Mouse (Mus musculus): Measurements from ENCODE around the gene Lysmd4. TPM values are rescaled to one million over a fixed set of nuclear protein-coding genes. Genes with fewer than 3 reads are reported as not detected.

Gene Lysmd4
- polyA plus RNA-seq, 1 experiment from 2014 or later, result 12.5 TPM

- no peaks in the 10 kb centered on the region for H3K27me3 ChIP-seq (replicated peaks)
- no peak for ATAC-seq
- H3K4me3 ChIP-seq (replicated peaks), result no peak overlapping the region
- no peaks in the 10 kb centered on the region for H3K4me1 ChIP-seq (replicated peaks)
- no peak overlapping the region for H3K9ac ChIP-seq
- 90% methylated on average over 1 of the region's 1 CpGs for WGBS
- no peak overlapping the region for H3K4me2 ChIP-seq (replicated peaks)
- no peaks in the 10 kb centered on the region for H3K9me3 ChIP-seq
- no peaks in the 10 kb centered on the region for H3K36me3 ChIP-seq
- H3K27ac ChIP-seq, result no peak overlapping the region
Observed at GRCm38 (mm10) chr7:67213589-67213988, 8.8 kb upstream of the Lysmd4 start.

DNA sequence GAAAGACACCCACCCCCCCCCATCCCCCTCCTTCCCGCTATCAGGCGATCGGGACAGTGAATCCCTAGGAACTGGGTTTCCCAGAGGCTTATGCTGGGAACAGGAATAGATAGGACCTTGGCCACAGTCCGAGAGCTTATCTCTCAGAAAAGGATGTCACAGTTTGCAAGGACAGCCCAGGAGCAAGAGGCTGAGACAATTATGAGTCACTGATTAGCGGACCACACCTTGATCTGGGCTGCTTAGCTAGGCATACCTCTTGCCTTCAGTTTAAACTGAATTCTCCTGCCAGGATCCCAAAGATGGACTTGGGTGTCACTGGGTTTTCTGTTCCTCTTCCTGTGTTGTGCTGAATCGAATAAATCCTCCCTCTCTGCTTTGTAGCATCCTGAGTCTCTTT is 6.0 kb upstream of the Lysmd4 start:
- Histone ChIP-seq H3K4me3 (replicated peaks) (no peak overlapping the region), H3K9ac (no peak overlapping the region), H3K27ac (no peak overlapping the region), H3K9me3 (no peaks in the 10 kb centered on the region), H3K36me3 (no peaks in the 10 kb centered on the region), H3K27me3 (replicated peaks) (no peaks in the 10 kb centered on the region), H3K4me1 (replicated peaks) (no peaks in the 10 kb centered on the region), H3K4me2 (replicated peaks) (no peak overlapping the region)
- peak; percentile 56 for ATAC-seq
- WGBS, result 80% methylated on average over 6 of the region's 6 CpGs

DNA sequence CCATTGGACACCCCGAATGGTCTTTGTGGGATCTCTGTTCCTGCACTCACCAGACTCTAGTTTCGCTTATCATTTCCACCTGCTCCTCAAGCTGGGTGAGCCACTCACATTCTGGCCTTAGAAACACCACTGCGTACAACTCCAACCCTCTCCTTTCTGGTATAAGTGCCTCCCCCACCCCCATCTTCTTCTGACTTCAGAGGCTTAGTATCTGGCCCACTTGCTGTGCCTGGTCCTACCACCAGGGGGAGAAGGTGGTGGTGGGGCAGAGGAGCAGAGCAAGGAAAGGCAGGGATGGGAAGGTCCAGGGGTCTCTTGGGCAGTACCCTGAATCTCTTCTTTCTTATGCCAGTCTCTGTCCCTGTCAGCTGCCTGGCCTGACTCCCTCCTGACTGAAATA is 5.3 kb upstream of the Lysmd4 start:
- Histone ChIP-seq H3K27me3 (replicated peaks) (no peaks in the 10 kb centered on the region), H3K27ac (no peak overlapping the region), H3K9me3 (no peaks in the 10 kb centered on the region), H3K4me1 (replicated peaks) (0 out of 2 replicates have a peak, but pooled peaks cover 3% of the 10 kb centered on the region), H3K4me2 (replicated peaks) (no peak overlapping the region), H3K36me3 (no peaks in the 10 kb centered on the region), H3K9ac (no peak overlapping the region), H3K4me3 (replicated peaks) (no peak overlapping the region)
- WGBS, result 81% methylated on average over 3 of the region's 3 CpGs
- ATAC-seq, result no peak; the same call in 1 of the 2 replicates

- Histone ChIP-seq H3K36me3 (0 out of 2 replicates have a peak, but pooled peaks cover 5% of the 10 kb centered on the region), H3K27me3 (replicated peaks) (no peaks in the 10 kb centered on the region), H3K4me2 (replicated peaks) (no peak overlapping the region), H3K4me3 (replicated peaks) (no peak overlapping the region), H3K9ac (no peak overlapping the region), H3K9me3 (no peaks in the 10 kb centered on the region), H3K4me1 (replicated peaks) (peaks cover 11% of the 10 kb centered on the region), H3K27ac (no peak overlapping the region)
- WGBS, result 94% methylated on average over 15 of the region's 15 CpGs
- no peak for ATAC-seq
Observed at GRCm38 (mm10) chr7:67225943-67226625, 3.7 kb downstream of the Lysmd4 start.

- Histone ChIP-seq H3K27ac (no peak overlapping the region), H3K9me3 (no peaks in the 10 kb centered on the region), H3K36me3 (0 out of 2 replicates have a peak, but pooled peaks cover 5% of the 10 kb centered on the region), H3K27me3 (replicated peaks) (no peaks in the 10 kb centered on the region), H3K9ac (no peak overlapping the region), H3K4me1 (replicated peaks) (peaks cover 8% of the 10 kb centered on the region), H3K4me3 (replicated peaks) (no peak overlapping the region), H3K4me2 (replicated peaks) (no peak overlapping the region)
- 79% methylated on average over 1 of the region's 1 CpGs for WGBS
- ATAC-seq, result no peak
Observed at GRCm38 (mm10) chr7:67227538-67227937, 5.2 kb downstream of the Lysmd4 start.

- no peak for ATAC-seq
Observed at GRCm38 (mm10) chr7:67228390-67228789, 6.0 kb downstream of the Lysmd4 start.

DNA sequence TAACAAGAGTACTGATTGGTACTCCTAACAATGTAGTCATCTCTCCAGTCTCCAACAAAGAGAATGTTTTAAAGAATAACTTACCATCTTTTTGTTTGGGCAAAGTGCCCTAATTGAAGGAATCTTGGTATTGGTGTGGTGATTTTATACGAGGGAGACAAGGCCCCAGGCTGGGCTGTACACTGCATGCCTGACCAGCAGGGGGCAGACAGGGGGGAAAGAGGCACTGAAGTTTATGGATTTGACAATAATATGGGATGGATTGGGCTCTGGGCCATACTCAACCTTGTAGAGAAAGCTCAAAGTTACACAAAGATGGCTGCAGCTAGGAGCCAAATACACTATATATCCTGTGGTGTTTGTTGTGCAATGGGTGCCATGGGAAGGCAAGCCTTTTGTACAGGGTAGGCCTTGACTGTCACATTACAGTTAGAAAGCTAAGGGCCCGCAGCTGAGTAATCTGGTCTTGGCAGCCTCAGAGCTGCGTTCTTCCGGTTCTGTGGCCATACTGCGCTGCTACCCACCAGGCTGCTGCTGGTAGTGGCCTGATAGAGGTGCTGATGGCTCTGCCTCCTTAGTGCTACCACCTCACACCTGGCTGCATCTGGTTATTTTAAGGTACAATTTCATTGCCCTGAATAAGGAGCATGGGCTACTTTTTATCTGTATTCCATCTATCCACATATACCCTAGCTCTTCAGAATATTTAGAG is 6.7 kb downstream of the Lysmd4 start:
- ATAC-seq, result peak; percentile 63
- H3K4me2 ChIP-seq (replicated peaks), result no peak overlapping the region
- H3K9ac ChIP-seq, result no peak overlapping the region
- H3K27me3 ChIP-seq (replicated peaks), result no peaks in the 10 kb centered on the region
- no peak overlapping the region for H3K27ac ChIP-seq
- no peaks in the 10 kb centered on the region for H3K9me3 ChIP-seq
- 81% methylated on average over 5 of the region's 5 CpGs for WGBS
- H3K36me3 ChIP-seq, result 0 out of 2 replicates have a peak, but pooled peaks cover 5% of the 10 kb centered on the region
- no peaks in the 10 kb centered on the region for H3K4me1 ChIP-seq (replicated peaks)
- H3K4me3 ChIP-seq (replicated peaks), result no peak overlapping the region

More at GRCm38 (mm10) chr7:67228390-67228789, 6.0 kb downstream of the Lysmd4 start:
- no peak overlapping the region for H3K4me3 ChIP-seq (replicated peaks)
- no peak overlapping the region for H3K27ac ChIP-seq
- H3K9ac ChIP-seq, result no peak overlapping the region
- 80% methylated on average over 3 of the region's 3 CpGs for WGBS
- H3K4me2 ChIP-seq (replicated peaks), result no peak overlapping the region
- 0 out of 2 replicates have a peak, but pooled peaks cover 5% of the 10 kb centered on the region for H3K36me3 ChIP-seq
- H3K4me1 ChIP-seq (replicated peaks), result peaks cover 5% of the 10 kb centered on the region
- no peaks in the 10 kb centered on the region for H3K27me3 ChIP-seq (replicated peaks)
- H3K9me3 ChIP-seq, result no peaks in the 10 kb centered on the region

DNA sequence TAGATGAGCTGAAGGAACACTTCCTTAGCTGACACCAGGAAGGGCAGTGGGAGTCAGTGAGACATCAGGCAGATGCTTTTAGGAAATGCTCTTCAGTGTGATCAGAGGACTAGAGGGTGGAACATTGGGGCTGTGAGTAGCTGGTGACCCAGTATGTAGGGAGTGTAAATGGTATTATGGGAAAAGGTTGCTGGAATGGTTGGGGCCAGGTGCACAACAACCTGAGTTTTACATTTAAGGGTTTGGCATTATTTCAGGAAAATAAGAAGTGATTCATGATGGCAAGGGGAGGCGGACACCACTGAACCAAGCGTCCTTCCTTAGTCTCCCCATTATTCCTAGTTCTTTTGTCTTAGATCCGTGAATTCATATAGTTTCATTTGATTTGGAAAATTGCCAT is 7.4 kb downstream of the Lysmd4 start:
- 80% methylated on average over 3 of the region's 3 CpGs for WGBS
- Histone ChIP-seq H3K36me3 (0 out of 2 replicates have a peak, but pooled peaks cover 5% of the 10 kb centered on the region), H3K9me3 (no peaks in the 10 kb centered on the region), H3K4me1 (replicated peaks) (no peaks in the 10 kb centered on the region), H3K27me3 (replicated peaks) (no peaks in the 10 kb centered on the region), H3K27ac (no peak overlapping the region), H3K4me3 (replicated peaks) (no peak overlapping the region), H3K4me2 (replicated peaks) (no peak overlapping the region), H3K9ac (no peak overlapping the region)
- no peak for ATAC-seq

DNA sequence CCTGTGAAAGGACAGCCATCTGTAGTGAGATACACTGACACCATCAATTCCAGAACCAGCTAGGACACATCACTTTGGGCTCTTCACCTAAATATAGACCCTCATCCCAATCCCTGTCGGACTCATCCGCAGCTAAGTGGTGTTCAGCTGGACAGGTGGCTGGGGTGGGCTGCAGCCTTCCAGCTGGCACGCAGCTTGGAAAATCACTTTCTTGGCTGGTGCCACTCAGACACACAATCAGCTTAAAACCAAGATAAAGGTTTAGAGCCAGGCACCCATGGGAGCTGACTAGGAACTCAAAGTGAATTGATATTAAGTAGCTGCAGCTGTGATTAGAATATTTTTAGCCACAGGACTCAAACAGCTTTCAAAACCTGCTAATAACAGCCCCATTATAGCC is 7.9 kb downstream of the Lysmd4 start:
- Histone ChIP-seq H3K27ac (no peak overlapping the region), H3K4me2 (replicated peaks) (no peak overlapping the region), H3K4me3 (replicated peaks) (no peak overlapping the region), H3K27me3 (replicated peaks) (no peaks in the 10 kb centered on the region), H3K4me1 (replicated peaks) (no peaks in the 10 kb centered on the region), H3K36me3 (0 out of 2 replicates have a peak, but pooled peaks cover 5% of the 10 kb centered on the region), H3K9me3 (no peaks in the 10 kb centered on the region), H3K9ac (no peak overlapping the region)
- no peak for ATAC-seq
- 84% methylated on average over 3 of the region's 3 CpGs for WGBS

- Histone ChIP-seq H3K27ac (no peak overlapping the region), H3K9ac (no peak overlapping the region), H3K4me1 (replicated peaks) (no peaks in the 10 kb centered on the region), H3K4me2 (replicated peaks) (no peak overlapping the region), H3K9me3 (no peaks in the 10 kb centered on the region), H3K36me3 (0 out of 2 replicates have a peak, but pooled peaks cover 5% of the 10 kb centered on the region), H3K4me3 (replicated peaks) (no peak overlapping the region), H3K27me3 (replicated peaks) (no peaks in the 10 kb centered on the region)
- 85% methylated on average over 3 of the region's 3 CpGs for WGBS
- ATAC-seq, result no peak
Observed at GRCm38 (mm10) chr7:67230640-67231140, 8.3 kb downstream of the Lysmd4 start.

GRCm38 (mm10) chr7:67232504-67232903 is 10.2 kb downstream of the Lysmd4 start:
- Histone ChIP-seq H3K4me2 (replicated peaks) (no peak overlapping the region), H3K27me3 (replicated peaks) (no peaks in the 10 kb centered on the region), H3K4me3 (replicated peaks) (no peak overlapping the region), H3K9ac (no peak overlapping the region), H3K36me3 (0 out of 2 replicates have a peak, but pooled peaks cover 2% of the 10 kb centered on the region), H3K9me3 (no peaks in the 10 kb centered on the region), H3K4me1 (replicated peaks) (no peaks in the 10 kb centered on the region), H3K27ac (no peak overlapping the region)
- WGBS, result 90% methylated on average over 14 of the region's 14 CpGs
- no peak for ATAC-seq

DNA sequence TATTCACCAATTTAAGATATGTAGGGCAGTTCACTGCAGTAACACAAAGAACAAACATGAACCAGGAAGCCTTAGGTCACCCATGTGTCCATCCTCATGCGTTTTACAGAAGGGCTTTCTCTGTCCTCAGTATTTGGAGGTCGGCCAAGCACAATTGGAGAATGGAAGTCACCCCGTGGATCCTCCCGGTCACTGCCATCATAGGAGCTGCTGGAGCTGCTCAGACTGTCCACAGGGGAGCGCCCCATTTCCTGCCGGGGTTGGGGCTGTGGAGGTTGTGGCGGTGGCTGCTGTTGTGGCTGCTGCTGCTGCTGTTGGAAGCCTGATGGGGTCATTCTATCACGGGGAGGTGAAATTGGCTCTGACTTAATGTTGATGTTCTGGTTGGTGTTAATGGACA is 12.5 kb downstream of the Lysmd4 start:
- Histone ChIP-seq H3K4me3 (replicated peaks) (no peak overlapping the region), H3K36me3 (0 out of 2 replicates have a peak, but pooled peaks cover 6% of the 10 kb centered on the region), H3K4me2 (replicated peaks) (no peak overlapping the region), H3K9me3 (no peaks in the 10 kb centered on the region), H3K27ac (no peak overlapping the region), H3K27me3 (replicated peaks) (no peaks in the 10 kb centered on the region), H3K9ac (no peak overlapping the region), H3K4me1 (replicated peaks) (no peaks in the 10 kb centered on the region)
- 69% methylated on average over 8 of the region's 8 CpGs for WGBS
- no peak for ATAC-seq

Measured in intestine, embryonic 15.5 days (tissue).